Mouse (Mus musculus): ENCODE results near the gene Shc1.

Shc1 gene

GRCm38 (mm10) chr3:89390111-89390515, 28.1 kb upstream of the Shc1 start:
- no peak for DNase-seq (ENCODE audit: low spot score)

- no peak for DNase-seq (ENCODE audit: low spot score)
These were observed 27.3 kb upstream of the Shc1 start for GRCm38 (mm10) chr3:89390699-89391662.

GRCm38 (mm10) chr3:89391663-89392511, 26.4 kb upstream of the Shc1 start:
- peak; percentile 67 for DNase-seq (ENCODE audit: low spot score)

- DNase-seq (ENCODE audit: low spot score) = peak; percentile 54
These were observed 25.4 kb upstream of the Shc1 start for GRCm38 (mm10) chr3:89392871-89393311.

GRCm38 (mm10) chr3:89393605-89394004, 24.6 kb upstream of the Shc1 start:
- peak; percentile 98 for DNase-seq (ENCODE audit: low spot score)

- peak; percentile 78 for DNase-seq (ENCODE audit: low spot score)
These were observed 24.0 kb upstream of the Shc1 start, which contains the start of gene Zbtb7b for GRCm38 (mm10) chr3:89394006-89394893. Gene Zbtb7b, minus strand, starts transcription at chr3:89394776.

- DNase-seq (ENCODE audit: low spot score) = peak; percentile 95
These were observed 23.4 kb upstream of the Shc1 start for GRCm38 (mm10) chr3:89394894-89395256.

GRCm38 (mm10) chr3:89395419-89395805, 22.8 kb upstream of the Shc1 start:
- DNase-seq (ENCODE audit: low spot score) = no peak

GRCm38 (mm10) chr3:89395806-89396653, 22.2 kb upstream of the Shc1 start:
- DNase-seq (ENCODE audit: low spot score) = peak; percentile 91

- DNase-seq (ENCODE audit: low spot score) = no peak
These were observed 21.6 kb upstream of the Shc1 start for GRCm38 (mm10) chr3:89396654-89397005.

- DNase-seq (ENCODE audit: low spot score) = no peak
These were observed 16.9 kb upstream of the Shc1 start for GRCm38 (mm10) chr3:89401329-89401728.

- no peak for DNase-seq (ENCODE audit: low spot score)
These were observed 15.6 kb upstream of the Shc1 start, which contains the start of gene Lenep for GRCm38 (mm10) chr3:89402693-89403092. Gene Lenep, minus strand, starts transcription at chr3:89402793.

- no peak for DNase-seq (ENCODE audit: low spot score)
These were observed 11.4 kb upstream of the Shc1 start for GRCm38 (mm10) chr3:89406887-89407286.

GRCm38 (mm10) chr3:89408448-89408847, 9.8 kb upstream of the Shc1 start:
- DNase-seq (ENCODE audit: low spot score) = no peak

GRCm38 (mm10) chr3:89409701-89410100, 8.5 kb upstream of the Shc1 start:
- DNase-seq (ENCODE audit: low spot score) = no peak

GRCm38 (mm10) chr3:89410864-89411263, 7.4 kb upstream of the Shc1 start:
- DNase-seq (ENCODE audit: low spot score) = no peak

GRCm38 (mm10) chr3:89411490-89412393, 6.5 kb upstream of the Shc1 start, which contains the start of gene Flad1:
Gene Flad1, minus strand, starts transcription at chr3:89411870.
- DNase-seq (ENCODE audit: low spot score) = peak; percentile 100

GRCm38 (mm10) chr3:89416158-89416557, 2.1 kb upstream of the Shc1 start:
- DNase-seq (ENCODE audit: low spot score) = no peak

GRCm38 (mm10) chr3:89417131-89417530, 1.1 kb upstream of the Shc1 start:
- DNase-seq (ENCODE audit: low spot score) = no peak

- DNase-seq (ENCODE audit: low spot score) = peak; percentile 93
These were observed 438 bp upstream of the Shc1 start for GRCm38 (mm10) chr3:89417840-89418169.

Measured in embryo, embryonic 10.5 days (tissue).